Comparison of ENCODE assay signal across 17 mouse cellular contexts in the genomic region with DNA sequence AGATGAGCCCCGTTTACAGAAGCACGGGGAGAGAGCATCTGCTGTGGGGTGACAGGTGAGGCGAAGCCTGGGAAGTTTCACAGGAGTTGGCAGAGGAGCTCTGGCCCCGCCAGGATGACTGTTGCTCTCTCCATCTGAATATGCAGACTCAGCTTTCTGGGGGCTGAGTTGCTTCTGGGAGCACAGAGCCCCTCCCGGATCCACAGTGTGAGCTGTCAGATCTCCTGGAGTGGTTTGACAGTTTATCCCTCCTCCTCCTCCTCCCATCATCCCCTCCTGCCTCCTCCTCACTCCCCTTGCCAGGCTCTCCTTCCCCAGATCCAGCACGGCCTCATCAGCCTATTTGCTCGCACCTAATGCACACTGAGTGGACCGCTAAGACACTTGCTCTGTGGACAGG.
DNase-seq lines count a peak whose midpoint lies in the region; ATAC-seq and TF ChIP-seq lines count a peak whose summit lies in the region.
"Had no signal": no experiment of that assay in that cellular context is flagged by ENCODE, and none has a peak within 500 bp of the region (broad histone marks: within the 10 kb centered on the region; RNA-seq: fewer than 3 reads in every experiment).

No protein-coding gene starts in this region.

- no peak overlapping the region for H3K4me3 ChIP-seq in intestine, embryonic 16.5 days (ENCODE audit: low read length)
- H3K4me3 ChIP-seq in intestine, embryonic 15.5 days (replicated peaks), result no peak overlapping the region
- 0 out of 2 replicates have a peak overlapping the region, but pooled peaks have one; percentile 24 for H3K4me3 ChIP-seq in G1E (ENCODE audit: low read depth, low read length)
- no peak overlapping the region for H3K4me3 ChIP-seq in forebrain, postnatal 0 days (ENCODE audit: low read depth, low read length)
- H3K4me3 ChIP-seq: embryonic facial prominence, embryonic 12.5 days; heart, embryonic 13.5 days; hindbrain, embryonic 10.5 days; limb, embryonic 13.5 days; myocyte had no signal

- ATAC-seq in intestine, embryonic 16.5 days, result peak; percentile 38; the same call in 1 of the 2 replicates
- ATAC-seq in intestine, embryonic 15.5 days, result no peak
- no peak for ATAC-seq in G1E (ENCODE audit: extremely low read depth, insufficient number of reproducible peaks, low FRiP score, poor library complexity, severe bottlenecking)
- ATAC-seq in forebrain, postnatal 0 days, result peak; percentile 50; the same call in 1 of the 2 replicates

- DNase-seq in G1E (ENCODE audit: low spot score), result no peak
- peak; percentile 72 to 82 for DNase-seq in cerebellum, adult 18-20 months
- no peak for DNase-seq in forebrain, postnatal 0 days
- DNase-seq in layer of hippocampus, adult 11-12 months (ENCODE audit: low spot score), result no peak
- DNase-seq in heart, adult 8-10 months (ENCODE audit: low spot score), result no peak
- DNase-seq: gastrocnemius, postnatal 36 days; kidney, adult 8-10 months; kidney, postnatal 4 days; lung, adult 18-20 months; right cerebral cortex, postnatal 25 days had no signal

- TF ChIP-seq CTCF in G1E (IDR thresholded peaks at IDR 0.05; ENCODE audit: low read depth, low read length), result no peak
- no peak for TF ChIP-seq CTCF in forebrain, postnatal 0 days (IDR thresholded peaks at IDR 0.05; ENCODE audit: low read depth)

- H3K9me3 ChIP-seq in intestine, embryonic 16.5 days (ENCODE audit: control insufficient read depth, low read length), result no peaks in the 10 kb centered on the region
- no peaks in the 10 kb centered on the region for H3K9me3 ChIP-seq in intestine, embryonic 15.5 days
- peaks cover 90% of the 10 kb centered on the region for H3K9me3 ChIP-seq in G1E (replicated peaks)
- no peaks in the 10 kb centered on the region for H3K9me3 ChIP-seq in forebrain, postnatal 0 days (ENCODE audit: low read length)
- H3K9me3 ChIP-seq: embryonic facial prominence, embryonic 12.5 days; heart, embryonic 13.5 days; hindbrain, embryonic 10.5 days; limb, embryonic 13.5 days had no signal

- 20% methylated on average over 8 of the region's 8 CpGs for WGBS in intestine, embryonic 16.5 days
- 16% methylated on average over 8 of the region's 8 CpGs for WGBS in intestine, embryonic 15.5 days
- 41% methylated on average over 8 of the region's 8 CpGs for WGBS in forebrain, postnatal 0 days

- H3K9ac ChIP-seq in intestine, embryonic 16.5 days (ENCODE audit: low read depth, low read length), result no peak overlapping the region
- H3K9ac ChIP-seq in intestine, embryonic 15.5 days, result no peak overlapping the region
- no peak overlapping the region for H3K9ac ChIP-seq in forebrain, postnatal 0 days
- H3K9ac ChIP-seq: embryonic facial prominence, embryonic 12.5 days; heart, embryonic 13.5 days; limb, embryonic 13.5 days had no signal

- no peaks in the 10 kb centered on the region for H3K36me3 ChIP-seq in intestine, embryonic 16.5 days (ENCODE audit: control insufficient read depth, insufficient read depth, low read length)
- no peaks in the 10 kb centered on the region for H3K36me3 ChIP-seq in intestine, embryonic 15.5 days
- H3K36me3 ChIP-seq in G1E (replicated peaks), result no peaks in the 10 kb centered on the region
- no peaks in the 10 kb centered on the region for H3K36me3 ChIP-seq in forebrain, postnatal 0 days (ENCODE audit: insufficient read depth)
- H3K36me3 ChIP-seq: embryonic facial prominence, embryonic 12.5 days; heart, embryonic 13.5 days; hindbrain, embryonic 10.5 days; limb, embryonic 13.5 days had no signal

- H3K4me2 ChIP-seq in intestine, embryonic 16.5 days (ENCODE audit: low read depth, low read length), result no peak overlapping the region
- no peak overlapping the region for H3K4me2 ChIP-seq in intestine, embryonic 15.5 days (replicated peaks)
- H3K4me2 ChIP-seq in forebrain, postnatal 0 days (ENCODE audit: low read depth), result no peak overlapping the region
- H3K4me2 ChIP-seq: embryonic facial prominence, embryonic 12.5 days; heart, embryonic 13.5 days had no signal

- no peak overlapping the region for H3K27ac ChIP-seq in intestine, embryonic 16.5 days (ENCODE audit: low read length)
- H3K27ac ChIP-seq in intestine, embryonic 15.5 days, result no peak overlapping the region
- no peak overlapping the region for H3K27ac ChIP-seq in forebrain, postnatal 0 days (ENCODE audit: low read depth, low read length)
- H3K27ac ChIP-seq: embryonic facial prominence, embryonic 12.5 days; heart, embryonic 13.5 days; hindbrain, embryonic 10.5 days; limb, embryonic 13.5 days had no signal

- H3K27me3 ChIP-seq in intestine, embryonic 16.5 days (replicated peaks; ENCODE audit: control insufficient read depth, insufficient read depth, low read length), result peaks cover 3% of the 10 kb centered on the region; the same call in 1 of the 2 replicates
- no peaks in the 10 kb centered on the region for H3K27me3 ChIP-seq in intestine, embryonic 15.5 days (replicated peaks)
- no peaks in the 10 kb centered on the region for H3K27me3 ChIP-seq in G1E (ENCODE audit: insufficient read depth, low read length)
- no peaks in the 10 kb centered on the region for H3K27me3 ChIP-seq in forebrain, postnatal 0 days (ENCODE audit: insufficient read depth, low read length)

- H3K4me1 ChIP-seq in intestine, embryonic 16.5 days (ENCODE audit: control insufficient read depth, insufficient read depth, low read length), result no peaks in the 10 kb centered on the region
- 0 out of 2 replicates have a peak, but pooled peaks cover 4% of the 10 kb centered on the region for H3K4me1 ChIP-seq in intestine, embryonic 15.5 days (replicated peaks)
- no peaks in the 10 kb centered on the region for H3K4me1 ChIP-seq in G1E (ENCODE audit: insufficient read depth, low read depth, low read length)
- no peaks in the 10 kb centered on the region for H3K4me1 ChIP-seq in forebrain, postnatal 0 days (ENCODE audit: insufficient read depth)

Comparison
In these comparisons a context has a peak if more than half of its experiments do, and no peak if none do; other contexts are left out.
1. ATAC-seq: peak in intestine, embryonic 16.5 days (single experiment) and forebrain, postnatal 0 days (single experiment); none in intestine, embryonic 15.5 days (single experiment) and G1E (single experiment).
2. DNase-seq: peak in cerebellum, adult 18-20 months (2 of 2); none in G1E (single experiment), forebrain, postnatal 0 days (single experiment), layer of hippocampus, adult 11-12 months (single experiment) and heart, adult 8-10 months (single experiment).